Mouse (Mus musculus): ENCODE data around the gene Gm5415.
"Not testable (repeated sequence)": the region's sequence is repeated elsewhere in the genome, so short reads cannot be mapped to it uniquely, and the experiment has no call there.

Gene Gm5415

GRCm38 (mm10) chr1:32547194-32547593 is at the start of gene Gm5415:
Gm5415 (minus strand) TSS chr1:32547294.
- not testable (repeated sequence) for DNase-seq

- DNase-seq, result no peak
Observed at GRCm38 (mm10) chr1:32568901-32569300, 21.8 kb upstream of the Gm5415 start.

GRCm38 (mm10) chr1:32553925-32554324 is 6.8 kb upstream of the Gm5415 start:
- DNase-seq, result no peak

GRCm38 (mm10) chr1:32553459-32553858 is 6.4 kb upstream of the Gm5415 start:
- no peak for DNase-seq

GRCm38 (mm10) chr1:32503381-32503780 is 43.7 kb downstream of the Gm5415 start:
- DNase-seq, result no peak
